Mouse (Mus musculus): ENCODE measurements around the gene Mcf2l.

GRCm38 (mm10) chr8:12907730-12908129 is 34.1 kb downstream of the Mcf2l start:
- no peak for TF ChIP-seq CTCF (IDR thresholded peaks at IDR 0.05; ENCODE audit: low read depth)
- no peak for TF ChIP-seq EP300 (IDR thresholded peaks at IDR 0.05; ENCODE audit: low read depth)
